Mouse (Mus musculus) frontal cortex, postnatal 25 days (tissue): Measurements from ENCODE around the gene Arf4.
"Not testable (repeated sequence)": the region's sequence is repeated elsewhere in the genome, so short reads cannot be mapped to it uniquely, and the experiment has no call there.

Experiments
- DNase-seq, 2 experiments: peaks; one replicate each; pipeline ENCODE4 v3.0.0; 2022; ENCODE audit warnings: low spot score in 2 of 2

Arf4 gene

GRCm38 (mm10) chr14:26662488-26662887 lies 24.6 kb downstream of the Arf4 start:
- no peak for DNase-seq

GRCm38 (mm10) chr14:26663851-26664250 lies 26.0 kb downstream of the Arf4 start:
- DNase-seq = no peak

- DNase-seq = no peak
These were observed 30.1 kb downstream of the Arf4 start for GRCm38 (mm10) chr14:26667991-26668370.

GRCm38 (mm10) chr14:26668371-26669291 lies 30.8 kb downstream of the Arf4 start:
- DNase-seq = peak in 1 of 2 experiments; percentile 8

- DNase-seq = peak; percentile 78 to 83
These were observed 31.6 kb downstream of the Arf4 start, which contains the start of gene Pde12 for GRCm38 (mm10) chr14:26669292-26670073. Gene Pde12, minus strand, starts transcription at chr14:26669883.

GRCm38 (mm10) chr14:26670964-26671363 lies 33.1 kb downstream of the Arf4 start:
- no peak for DNase-seq

- DNase-seq = not testable (repeated sequence)
These were observed 34.2 kb downstream of the Arf4 start for GRCm38 (mm10) chr14:26671870-26672615.

GRCm38 (mm10) chr14:26674476-26675169 lies 36.7 kb downstream of the Arf4 start:
- DNase-seq = not testable (repeated sequence)

GRCm38 (mm10) chr14:26675371-26675770 lies 37.5 kb downstream of the Arf4 start:
- DNase-seq = no peak

- DNase-seq = no peak
These were observed 37.9 kb downstream of the Arf4 start for GRCm38 (mm10) chr14:26675791-26676190.

GRCm38 (mm10) chr14:26690727-26691126 lies 52.9 kb downstream of the Arf4 start:
- DNase-seq = no peak

GRCm38 (mm10) chr14:26691363-26691762 lies 53.5 kb downstream of the Arf4 start:
- DNase-seq = no peak

- DNase-seq = no peak
These were observed 55.1 kb downstream of the Arf4 start, which contains the start of gene Dnah12 for GRCm38 (mm10) chr14:26692974-26693373. Gene Dnah12, plus strand, starts transcription at chr14:26693274.

- no peak for DNase-seq
These were observed 60.0 kb downstream of the Arf4 start for GRCm38 (mm10) chr14:26697912-26698311.

GRCm38 (mm10) chr14:26705246-26705645 lies 67.4 kb downstream of the Arf4 start:
- DNase-seq = not testable (repeated sequence)
